Mouse (Mus musculus) left cerebral cortex, postnatal 10 days (tissue): ENCODE data around the gene Erap1. TPM values are rescaled to one million over a fixed set of nuclear protein-coding genes. Genes with fewer than 3 reads are reported as not detected.

Experiments used
- total RNA-seq, 2 experiments: library from RNA; stranded (reverse); gene quantifications; 2 replicates each; pipeline ENCODE4 v1.2.3; 2021

Gene Erap1
- total RNA-seq, 2 experiments from 2014 or later, result 9.9 to 10.5 TPM

Other genes with a start within 250 kb of the Erap1 start
- gene Zfp72, start 248.7 kb upstream of the Erap1 start, total RNA-seq, result 1 to 10 TPM; 4.4 to 5.9 TPM
- gene Ftl1-ps1, start 239.9 kb upstream of the Erap1 start, total RNA-seq, result 100 to 1,000 TPM; 405 to 447 TPM
- 1 to 10 TPM; 6.0 to 6.4 TPM for gene Zfp825, start 145.6 kb upstream of the Erap1 start, total RNA-seq
- gene Cast, start 169.2 kb downstream of the Erap1 start, total RNA-seq, result 1 to 10 TPM; 7.5 to 7.7 TPM